11 mouse cellular contexts compared by ENCODE assay signal in the genomic region with DNA sequence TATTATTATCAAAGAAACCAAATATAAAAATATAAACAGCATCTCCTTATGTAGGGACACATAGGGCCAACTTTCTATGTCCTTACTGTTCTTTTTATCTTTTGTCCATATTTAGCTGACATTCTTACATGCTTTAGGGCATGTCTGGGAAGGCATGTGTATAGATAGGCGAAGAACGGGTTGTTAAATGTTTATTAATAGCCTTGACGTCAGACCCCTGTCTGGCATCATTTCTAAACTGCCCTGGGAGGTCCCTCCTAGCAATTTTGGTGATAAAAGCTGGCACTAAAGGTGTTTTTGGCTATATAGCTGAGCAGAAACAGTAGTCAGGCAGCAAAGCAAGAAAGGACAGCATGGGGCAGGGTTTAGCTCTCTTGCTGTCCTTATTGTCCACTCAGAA.
"Had no signal": no experiment of that assay in that cellular context is flagged by ENCODE, and none has a peak within 500 bp of the region (broad histone marks: within the 10 kb centered on the region; RNA-seq: fewer than 3 reads in every experiment).

No protein-coding gene starts in this region.

- H3K4me1 ChIP-seq: limb, embryonic 10.5 days; liver, embryonic 15.5 days; midbrain, embryonic 13.5 days had no signal

- H3K4me2 ChIP-seq: liver, embryonic 11.5 days; liver, embryonic 15.5 days; midbrain, embryonic 13.5 days had no signal

- H3K27me3 ChIP-seq: liver, embryonic 15.5 days; midbrain, embryonic 13.5 days had no signal

- H3K27ac ChIP-seq: left cerebral cortex, adult 2 months; limb, embryonic 10.5 days; liver, embryonic 15.5 days; midbrain, embryonic 13.5 days had no signal

- ATAC-seq: lung, postnatal 0 days; midbrain, embryonic 13.5 days had no signal

- DNase-seq: kidney, postnatal 14 days; lung, adult 2 months; lung, postnatal 36 days; thymus, adult 18-20 months; thymus, postnatal 14 days had no signal

- H3K9me3 ChIP-seq: limb, embryonic 10.5 days; liver, embryonic 15.5 days; midbrain, embryonic 13.5 days had no signal

- H3K9ac ChIP-seq: liver, embryonic 15.5 days; midbrain, embryonic 13.5 days had no signal

- H3K4me3 ChIP-seq: left cerebral cortex, adult 2 months; limb, embryonic 10.5 days; liver, embryonic 15.5 days; midbrain, embryonic 13.5 days had no signal
